Mouse (Mus musculus) kidney, embryonic 16.5 days (tissue): ENCODE measurements at regions not wholly inside any gene's neighbourhood (a gene's known extent, or its start where the extent isn't known, plus 50 kb on each side); places are given as distances from the start of the nearest gene placed in this dataset.

Source experiments
- ATAC-seq: fragments of 200-750 bp; cut with Nextera tagmentation; 2 replicates; pipeline ENCODE4 v1.8.0; 2017; ENCODE audit warnings: moderate TSS enrichment; ENCODE audit not compliant: low FRiP score, low TSS enrichment
- H3K27ac ChIP-seq: fragments of 300-500 bp; sonication (generic); 2 replicates; pipeline ENCODE4 v1.5.1; 2014; ENCODE audit warnings: low read length
- H3K27me3 ChIP-seq: fragments of 300-500 bp; sonication (generic); 2 replicates; pipeline ENCODE4 v1.6.1; 2014; ENCODE audit warnings: low read length, control low read depth, mixed read lengths; ENCODE audit not compliant: insufficient read depth
- H3K36me3 ChIP-seq: fragments of 300-500 bp; sonication (generic); 2 replicates; pipeline ENCODE4 v1.6.1; 2014; ENCODE audit warnings: low read length, control low read depth, mixed read lengths; ENCODE audit not compliant: insufficient read depth
- H3K4me1 ChIP-seq: fragments of 300-500 bp; sonication (generic); 2 replicates; pipeline ENCODE4 v1.6.1; 2014; ENCODE audit warnings: low read length, control low read depth, mixed read lengths; ENCODE audit not compliant: insufficient read depth
- H3K4me2 ChIP-seq: fragments of 300-500 bp; sonication (generic); replicated peaks from 2 replicates; pipeline ENCODE4 v1.6.1; 2014; ENCODE audit warnings: low read depth, low read length
- H3K4me3 ChIP-seq: fragments of 300-500 bp; sonication (generic); 2 replicates; pipeline ENCODE4 v1.5.1; 2014; ENCODE audit warnings: mild to moderate bottlenecking, low read length
- H3K9ac ChIP-seq: fragments of 300-500 bp; sonication (generic); replicated peaks from 2 replicates; pipeline ENCODE4 v1.6.1; 2014; ENCODE audit warnings: low read length
- H3K9me3 ChIP-seq: fragments of 300-500 bp; sonication (generic); 2 replicates; pipeline ENCODE4 v1.6.1; 2016; ENCODE audit warnings: low read length, control low read depth
- WGBS: fragments of 180-500 bp; shearing (Covaris S2); extraction: QIAGEN DNeasy Blood & Tissue Kit; methylation state at CpG from one replicate; pipeline ENCODE4 v1.1.7; 2014; 5-methylcytosine and 5-hydroxymethylcytosine counted together

DNA sequence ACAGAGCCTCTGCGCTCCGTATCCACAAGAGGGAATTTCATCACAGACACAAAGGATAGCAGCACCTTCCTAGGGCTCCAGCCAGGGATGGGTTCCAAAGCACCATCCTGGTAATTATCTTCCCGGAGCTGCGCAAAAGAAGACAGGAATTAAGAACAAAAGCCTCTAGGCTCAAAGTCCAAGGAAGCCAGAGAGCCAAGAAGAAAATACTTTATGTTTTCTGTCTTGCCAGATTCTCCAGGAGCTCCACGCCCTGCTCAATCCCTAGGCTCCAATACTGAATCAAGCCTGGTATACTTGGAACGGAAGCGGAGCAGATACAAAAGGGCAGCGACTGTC is 54.4 kb downstream of the Irf2bpl start:
- WGBS: 69% methylated on average over 8 of the region's 8 CpGs
- no peak overlapping the region for H3K9ac ChIP-seq
- peaks cover 55% of the 10 kb centered on the region for H3K4me1 ChIP-seq
- no peaks in the 10 kb centered on the region for H3K9me3 ChIP-seq
- no peaks in the 10 kb centered on the region for H3K36me3 ChIP-seq
- no peaks in the 10 kb centered on the region for H3K27me3 ChIP-seq
- no peak overlapping the region for H3K4me3 ChIP-seq
- H3K4me2 ChIP-seq: no peak overlapping the region
- ATAC-seq: no peak
- no peak overlapping the region; the same call in 1 of the 2 replicates for H3K27ac ChIP-seq

DNA sequence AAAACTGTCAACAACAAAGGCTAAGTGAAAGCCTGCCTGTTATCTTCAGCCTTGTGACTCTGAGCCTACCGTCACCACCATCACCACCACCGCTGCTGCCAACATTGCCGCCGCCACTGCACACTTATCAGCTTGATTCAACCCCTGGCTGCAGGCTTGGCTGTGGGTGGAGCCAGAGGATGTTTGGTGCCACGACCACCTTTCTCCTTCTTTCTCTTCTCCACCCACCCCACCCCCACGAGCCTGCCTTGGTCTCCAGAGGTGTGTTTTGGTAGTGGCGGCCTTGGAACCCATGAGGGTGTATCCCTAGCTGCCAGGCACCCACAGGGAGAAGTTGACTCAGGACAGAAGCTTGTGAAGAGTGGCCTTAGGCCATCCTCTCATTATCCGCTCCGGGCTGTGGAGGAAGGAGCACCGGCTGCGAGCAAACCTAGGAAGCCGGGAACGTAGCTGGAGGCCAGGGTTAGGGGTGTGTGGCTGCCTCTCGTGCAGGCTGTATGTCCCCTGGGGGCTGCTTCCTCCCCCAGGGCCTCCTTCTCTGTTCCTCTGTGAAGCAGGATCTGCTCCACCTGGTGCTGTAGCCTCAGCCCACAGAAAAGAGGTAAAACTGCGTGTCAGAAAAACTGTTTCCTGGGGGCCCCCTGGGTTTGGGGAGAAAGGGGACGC is 54.9 kb downstream of the Irf2bpl start:
- Histone ChIP-seq H3K4me1 (peaks cover 60% of the 10 kb centered on the region), H3K27ac (no peak overlapping the region), H3K27me3 (no peaks in the 10 kb centered on the region), H3K9me3 (no peaks in the 10 kb centered on the region), H3K36me3 (no peaks in the 10 kb centered on the region), H3K4me2 (no peak overlapping the region), H3K4me3 (no peak overlapping the region), H3K9ac (no peak overlapping the region)
- ATAC-seq: no peak
- 66% methylated on average over 16 of the region's 16 CpGs for WGBS

DNA sequence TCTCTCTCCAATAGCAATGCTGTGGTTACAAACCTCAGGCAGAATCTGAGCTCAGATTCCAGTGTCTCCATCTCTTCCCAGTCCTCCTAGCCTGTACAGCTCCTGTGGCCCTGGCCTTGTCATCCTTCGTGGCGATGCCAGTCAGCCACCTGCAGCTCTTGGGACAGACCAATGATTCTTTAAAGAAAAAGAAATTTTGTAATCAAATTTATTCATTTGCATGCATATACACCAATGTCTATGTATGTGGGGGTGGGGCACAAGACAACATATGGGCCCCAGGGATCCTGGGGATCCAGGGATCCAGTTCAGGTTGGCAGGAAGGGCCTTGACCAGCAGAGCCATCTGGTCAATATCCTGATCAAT is 57.4 kb downstream of the Irf2bpl start:
- Histone ChIP-seq H3K27ac (no peak overlapping the region), H3K4me2 (no peak overlapping the region), H3K9ac (no peak overlapping the region), H3K4me1 (peaks cover 59% of the 10 kb centered on the region), H3K36me3 (no peaks in the 10 kb centered on the region), H3K9me3 (no peaks in the 10 kb centered on the region), H3K27me3 (no peaks in the 10 kb centered on the region), H3K4me3 (no peak overlapping the region)
- no peak for ATAC-seq
- WGBS: 98% methylated on average over 2 of the region's 2 CpGs

DNA sequence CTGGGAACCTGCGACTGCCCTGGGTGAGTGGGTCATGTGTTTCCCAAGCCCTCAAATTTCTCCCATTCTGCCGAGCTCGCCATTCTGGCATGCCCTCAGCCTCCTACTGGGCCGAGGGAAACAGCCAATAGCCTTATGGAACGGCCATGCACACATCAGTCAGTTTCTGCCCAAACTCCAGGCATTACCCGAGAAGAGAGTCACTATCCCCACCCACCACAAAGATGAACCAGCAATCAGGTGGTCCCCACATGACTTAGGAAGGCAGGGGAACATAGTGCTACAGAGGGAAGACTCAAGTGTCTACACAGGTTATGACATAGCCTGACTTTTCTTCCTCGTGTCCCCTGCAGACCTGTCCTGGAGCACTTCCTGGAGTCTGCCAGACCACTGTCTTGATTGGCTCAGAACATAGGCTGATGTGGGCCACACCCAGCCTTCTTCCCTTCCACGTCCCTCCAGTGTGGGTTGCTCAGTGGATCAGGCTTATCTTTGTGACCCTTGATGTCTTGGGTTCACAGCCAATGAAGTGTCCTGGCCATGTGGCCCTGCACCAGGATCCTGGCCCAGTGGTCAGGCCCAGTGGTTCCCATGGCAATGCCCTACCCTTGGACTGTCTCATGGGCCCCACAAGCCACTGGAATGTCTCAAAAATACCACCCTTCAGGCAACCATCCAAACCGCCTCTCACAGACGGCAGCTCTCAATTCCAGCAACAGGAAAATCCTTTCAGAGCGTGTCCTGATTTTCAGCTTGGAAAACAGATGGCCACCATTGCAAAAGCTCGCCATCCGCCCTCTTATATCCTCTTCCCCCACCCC is 58.0 kb downstream of the Irf2bpl start:
- H3K9me3 ChIP-seq: no peaks in the 10 kb centered on the region
- no peak overlapping the region for H3K9ac ChIP-seq
- H3K27me3 ChIP-seq: no peaks in the 10 kb centered on the region
- peak overlapping the region; percentile 98; the same call in 1 of the 2 replicates for H3K27ac ChIP-seq
- no peaks in the 10 kb centered on the region for H3K36me3 ChIP-seq
- no peak overlapping the region for H3K4me2 ChIP-seq
- ATAC-seq: no peak
- no peak overlapping the region for H3K4me3 ChIP-seq
- H3K4me1 ChIP-seq: peaks cover 53% of the 10 kb centered on the region
- 59% methylated on average over 13 of the region's 13 CpGs for WGBS

DNA sequence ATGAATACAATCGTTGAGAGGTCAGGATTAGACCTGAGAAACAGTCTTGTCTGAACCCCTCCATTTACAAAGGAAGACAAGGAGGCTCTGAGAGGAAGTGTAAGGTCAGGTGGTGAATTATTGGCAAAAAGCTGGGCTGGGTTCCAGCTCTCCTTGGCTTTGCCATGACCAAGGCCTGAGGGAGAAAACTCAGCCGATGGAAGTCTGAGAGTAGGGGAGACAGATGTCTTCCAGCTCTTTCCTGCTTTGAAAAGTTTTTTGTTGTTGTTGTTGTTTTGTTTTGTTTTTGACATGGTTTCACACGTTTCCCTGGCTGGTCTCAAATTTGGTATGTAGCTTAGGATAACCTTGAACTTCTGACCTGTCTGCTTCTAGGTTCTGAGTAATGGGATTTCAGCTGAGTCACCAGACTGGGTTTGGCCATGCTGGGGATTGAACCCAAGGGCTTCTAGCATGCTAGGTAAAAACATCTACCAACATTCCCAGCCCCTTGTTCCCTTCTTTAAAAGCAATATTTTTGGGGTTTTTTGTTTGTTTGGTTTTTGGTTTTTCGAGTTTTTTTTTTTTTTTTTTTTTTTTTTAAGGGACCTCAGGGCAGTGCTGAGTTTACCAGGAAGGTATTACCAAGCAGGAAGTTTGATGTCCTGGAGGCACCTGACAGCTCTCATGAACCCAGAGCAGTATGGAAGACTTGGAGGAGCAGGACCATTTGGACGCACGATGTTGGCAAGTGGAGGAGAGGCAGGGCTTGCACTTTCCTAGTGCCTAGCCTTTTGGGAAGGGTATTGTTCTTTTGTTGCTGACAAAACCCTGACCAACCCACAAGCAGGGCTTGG is 58.8 kb downstream of the Irf2bpl start:
- Histone ChIP-seq H3K27me3 (no peaks in the 10 kb centered on the region), H3K27ac (peak overlapping the region; percentile 98), H3K4me2 (peak overlapping the region; percentile 48), H3K4me3 (no peak overlapping the region), H3K9me3 (no peaks in the 10 kb centered on the region), H3K36me3 (no peaks in the 10 kb centered on the region), H3K9ac (peak overlapping the region; percentile 57; the same call in 1 of the 2 replicates), H3K4me1 (peaks cover 50% of the 10 kb centered on the region)
- 53% methylated on average over 6 of the region's 6 CpGs for WGBS
- ATAC-seq: no peak

DNA sequence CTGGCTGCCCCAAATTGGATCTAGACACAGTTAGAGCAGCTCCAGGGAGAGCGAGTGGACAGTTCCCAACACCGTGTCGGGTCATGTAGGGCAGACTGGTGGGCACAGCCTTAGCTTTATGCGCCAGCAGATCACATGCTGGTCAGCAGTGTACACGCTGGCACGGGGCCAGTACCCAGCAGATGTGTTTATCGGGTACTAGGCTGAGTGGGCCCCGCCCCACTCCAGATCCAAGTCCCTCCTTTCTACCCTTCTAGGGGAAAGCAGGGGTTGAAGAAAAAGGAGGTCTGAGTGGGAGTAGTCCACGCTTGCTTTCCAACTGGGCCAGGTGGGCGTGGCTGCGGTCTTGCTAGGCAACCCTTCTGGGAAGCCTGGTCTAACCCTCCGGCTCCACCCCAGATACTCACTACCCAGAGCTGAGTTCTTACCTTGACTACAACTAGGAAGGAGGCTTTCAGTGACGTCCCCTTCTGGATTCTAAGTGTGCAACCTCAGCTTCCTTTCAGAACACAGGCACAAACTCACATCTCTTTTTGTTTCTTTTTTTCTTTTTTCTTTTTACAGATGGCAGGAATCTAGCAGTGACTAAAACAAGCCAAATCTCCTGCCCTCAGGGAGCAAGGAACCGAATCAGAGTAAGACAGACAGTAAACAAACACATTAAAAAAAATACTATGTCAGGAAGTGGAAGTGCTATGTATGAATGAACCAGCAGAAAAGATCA is 59.6 kb downstream of the Irf2bpl start:
- H3K27me3 ChIP-seq: no peaks in the 10 kb centered on the region
- 3% methylated on average over 14 of the region's 14 CpGs for WGBS
- no peaks in the 10 kb centered on the region for H3K9me3 ChIP-seq
- H3K4me2 ChIP-seq: peak overlapping the region; percentile 48
- H3K9ac ChIP-seq: peak overlapping the region; percentile 57
- peak; percentile 68 for ATAC-seq
- peaks cover 45% of the 10 kb centered on the region for H3K4me1 ChIP-seq
- H3K36me3 ChIP-seq: no peaks in the 10 kb centered on the region
- peak overlapping the region; percentile 98 for H3K27ac ChIP-seq
- peak overlapping the region; percentile 7; the same call in 1 of the 2 replicates for H3K4me3 ChIP-seq

DNA sequence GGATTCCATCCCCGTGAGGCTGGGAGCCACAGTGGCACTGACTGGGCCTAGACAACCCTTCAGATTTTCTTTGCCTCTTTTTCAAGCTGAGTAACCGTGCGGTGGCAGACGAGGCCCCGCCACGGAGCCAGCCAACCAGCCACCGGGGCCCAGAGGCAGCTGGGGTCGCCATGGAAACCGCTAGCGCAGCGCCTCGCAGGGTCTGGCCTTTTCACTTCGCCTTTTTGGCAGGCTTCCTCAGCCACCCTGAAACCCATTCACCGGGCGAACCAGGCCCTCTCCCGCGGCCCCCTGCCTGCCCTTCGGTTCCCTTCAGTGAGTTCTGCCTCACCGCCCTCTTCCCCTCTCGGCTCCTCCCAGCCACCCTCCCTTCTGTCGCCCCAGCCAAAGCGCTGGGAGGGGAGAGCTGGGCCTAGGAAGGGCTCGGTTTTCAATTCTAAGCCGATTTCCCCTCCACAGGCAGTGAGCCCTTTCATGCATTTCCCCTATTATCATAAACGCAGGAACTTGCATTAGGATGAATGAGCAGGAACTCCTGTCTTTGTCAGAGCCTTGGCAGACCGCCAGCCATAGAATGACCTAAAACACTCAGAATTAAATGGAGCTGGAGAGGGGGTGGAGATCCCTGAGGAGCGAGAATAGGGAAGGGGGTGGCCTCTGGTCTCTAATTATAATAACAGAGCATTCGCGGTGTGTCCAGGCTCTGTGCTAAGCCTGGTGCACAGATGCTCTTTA is 60.6 kb downstream of the Irf2bpl start:
- Histone ChIP-seq H3K27ac (peak overlapping the region; percentile 98), H3K4me1 (peaks cover 40% of the 10 kb centered on the region), H3K9me3 (no peaks in the 10 kb centered on the region), H3K36me3 (no peaks in the 10 kb centered on the region), H3K27me3 (no peaks in the 10 kb centered on the region), H3K4me2 (peak overlapping the region; percentile 48), H3K4me3 (peak overlapping the region; percentile 35), H3K9ac (peak overlapping the region; percentile 57)
- under 1% methylated on average over 29 of the region's 29 CpGs for WGBS
- ATAC-seq: peak; percentile 93

DNA sequence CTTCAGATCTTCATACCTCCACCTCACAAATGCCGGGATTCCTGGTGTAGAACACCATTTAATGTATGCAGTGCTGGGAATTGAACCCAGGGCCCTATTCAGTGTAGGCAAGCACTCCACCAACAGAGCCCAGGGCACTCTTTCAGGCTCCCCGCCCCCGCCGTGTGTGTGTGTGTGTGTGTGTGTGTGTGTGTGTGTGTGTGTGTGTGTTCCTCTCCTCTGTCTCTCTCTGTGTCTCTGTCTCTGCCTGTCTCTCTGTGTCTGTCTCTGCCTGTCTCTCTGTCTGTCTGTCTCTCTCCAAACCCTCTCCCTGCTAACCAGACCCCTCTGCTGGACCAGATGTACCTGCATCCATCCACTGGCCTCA is 61.1 kb downstream of the Irf2bpl start:
- 45% methylated on average over 4 of the region's 4 CpGs for WGBS
- H3K36me3 ChIP-seq: no peaks in the 10 kb centered on the region
- no peaks in the 10 kb centered on the region for H3K27me3 ChIP-seq
- H3K4me3 ChIP-seq: peak overlapping the region; percentile 35
- no peaks in the 10 kb centered on the region for H3K9me3 ChIP-seq
- H3K4me2 ChIP-seq: peak overlapping the region; percentile 48
- ATAC-seq: no peak
- peak overlapping the region; percentile 98 for H3K27ac ChIP-seq
- H3K9ac ChIP-seq: peak overlapping the region; percentile 57
- H3K4me1 ChIP-seq: peaks cover 44% of the 10 kb centered on the region

DNA sequence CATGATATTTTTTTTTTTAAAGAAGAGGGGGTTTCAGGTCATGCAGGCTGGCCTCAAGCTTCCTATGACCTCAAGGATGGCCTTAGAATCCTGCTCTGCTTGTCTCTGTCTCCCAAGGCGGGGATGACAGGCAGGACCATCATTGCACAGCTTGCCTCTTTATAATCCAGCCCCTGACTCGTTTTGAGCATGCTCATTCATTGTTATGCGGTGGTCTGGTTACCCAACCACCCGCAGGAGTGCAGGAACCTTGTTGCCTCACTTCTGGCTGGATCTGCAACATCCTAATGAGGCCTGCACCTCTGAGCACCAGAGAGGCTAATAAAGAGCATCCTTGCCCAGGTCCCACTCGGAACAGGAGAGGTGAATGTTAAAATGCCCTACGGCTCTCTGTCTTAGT is 63.4 kb downstream of the Irf2bpl start:
- ATAC-seq: no peak
- Histone ChIP-seq H3K27ac (no peak overlapping the region), H3K36me3 (no peaks in the 10 kb centered on the region), H3K9ac (no peak overlapping the region), H3K9me3 (no peaks in the 10 kb centered on the region), H3K4me3 (no peak overlapping the region), H3K4me1 (peaks cover 58% of the 10 kb centered on the region), H3K27me3 (no peaks in the 10 kb centered on the region), H3K4me2 (no peak overlapping the region)
- 86% methylated on average over 6 of the region's 6 CpGs for WGBS
